Mouse (Mus musculus): Measurements from ENCODE around the gene Zdhhc1.

DNA sequence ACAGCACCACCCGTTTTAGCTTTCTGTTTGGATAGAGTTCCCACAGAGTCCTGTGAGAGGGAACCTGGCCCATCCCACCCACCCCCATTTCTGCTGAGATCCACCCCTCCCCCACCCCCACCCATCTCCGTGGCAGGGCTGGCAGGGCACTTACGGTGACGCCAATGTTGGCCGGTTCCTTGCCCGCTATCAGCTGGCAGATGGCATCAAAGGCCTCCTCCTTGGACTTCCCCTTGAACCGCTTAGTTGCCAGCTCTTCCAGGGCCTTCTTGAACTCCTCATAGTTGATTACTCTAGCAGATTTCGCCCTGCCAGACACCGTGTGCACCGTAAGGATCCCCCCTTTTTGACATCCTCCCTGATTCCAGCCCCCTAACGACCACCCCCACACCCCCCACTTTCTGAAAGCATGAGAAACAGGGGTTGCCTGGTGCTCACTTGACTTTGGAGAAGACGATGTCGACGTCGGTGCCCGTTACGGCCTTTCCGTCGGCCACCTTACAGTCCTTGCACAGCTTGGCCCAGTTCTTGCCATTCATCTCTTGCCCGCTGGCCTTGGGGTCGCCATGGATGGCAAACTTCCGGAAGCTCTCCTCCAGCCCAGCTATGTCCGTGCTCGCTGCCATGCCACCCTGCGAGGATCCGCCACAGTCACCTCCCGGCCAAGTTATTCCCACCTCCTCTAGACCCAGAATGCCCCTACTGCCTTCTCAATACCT lies 28.5 kb downstream of the Zdhhc1 start:
- TF ChIP-seq CTCF (conservative IDR thresholded peaks at IDR 0.05; ENCODE audit: low read length) (no peak), NANOG (IDR thresholded peaks at IDR 0.05; ENCODE audit: borderline replicate concordance, low read length) (no peak), POU5F1 (IDR thresholded peaks at IDR 0.05; ENCODE audit: borderline replicate concordance, low read length) (no peak)

Data from E14TG2a.4 (cell line).